Mouse (Mus musculus): ENCODE measurements around the gene Timm44.
A peak's percentile ranks its signal among the peaks of the same experiment; 100 is the strongest.

The Timm44 gene

GRCm38 (mm10) chr8:4237814-4238433, 37.8 kb downstream of the Timm44 start:
- DNase-seq (ENCODE audit: low spot score) = peak; percentile 39

- DNase-seq (ENCODE audit: low spot score) = no peak
Observed at GRCm38 (mm10) chr8:4230612-4231351, 44.9 kb downstream of the Timm44 start.

GRCm38 (mm10) chr8:4229784-4230183, 45.9 kb downstream of the Timm44 start:
- no peak for DNase-seq (ENCODE audit: low spot score)

GRCm38 (mm10) chr8:4227919-4228318, 47.8 kb downstream of the Timm44 start:
- DNase-seq (ENCODE audit: low spot score) = no peak

GRCm38 (mm10) chr8:4226739-4227347, 48.9 kb downstream of the Timm44 start, which contains the start of gene Lrrc8e:
Gene Lrrc8e, plus strand, starts transcription at chr8:4226827.
- DNase-seq (ENCODE audit: low spot score) = no peak

GRCm38 (mm10) chr8:4226323-4226722, 49.4 kb downstream of the Timm44 start:
- no peak for DNase-seq (ENCODE audit: low spot score)

- no peak for DNase-seq (ENCODE audit: low spot score)
Observed at GRCm38 (mm10) chr8:4222059-4222458, 53.7 kb downstream of the Timm44 start.

GRCm38 (mm10) chr8:4219617-4220016, 56.1 kb downstream of the Timm44 start:
- no peak for DNase-seq (ENCODE audit: low spot score)

- DNase-seq (ENCODE audit: low spot score) = peak; percentile 79
Observed at GRCm38 (mm10) chr8:4216791-4217621, 58.7 kb downstream of the Timm44 start, which contains the start of gene Prr36. Gene Prr36, minus strand, starts transcription at chr8:4217459.

- no peak for DNase-seq (ENCODE audit: low spot score)
Observed at GRCm38 (mm10) chr8:4216296-4216695, 59.4 kb downstream of the Timm44 start.

GRCm38 (mm10) chr8:4214006-4214980, 61.4 kb downstream of the Timm44 start:
- DNase-seq (ENCODE audit: low spot score) = peak; percentile 73

GRCm38 (mm10) chr8:4213210-4214005, 62.3 kb downstream of the Timm44 start:
- peak; percentile 64 for DNase-seq (ENCODE audit: low spot score)

- DNase-seq (ENCODE audit: low spot score) = peak; percentile 28
Observed at GRCm38 (mm10) chr8:4212809-4213209, 62.9 kb downstream of the Timm44 start.

GRCm38 (mm10) chr8:4211097-4211496, 64.6 kb downstream of the Timm44 start:
- no peak for DNase-seq (ENCODE audit: low spot score)
